Mouse (Mus musculus): ENCODE data around the gene H2-T23.
"Not testable (repeated sequence)": the region's sequence is repeated elsewhere in the genome, so short reads cannot be mapped to it uniquely, and the experiment has no call there.

H2-T23 gene

GRCm38 (mm10) chr17:36032351-36032875, at the start of gene H2-T23:
Gene H2-T23, minus strand, starts transcription at chr17:36032855.
- DNase-seq (ENCODE audit: low read depth, low spot score), result peak; percentile 49

DNA sequence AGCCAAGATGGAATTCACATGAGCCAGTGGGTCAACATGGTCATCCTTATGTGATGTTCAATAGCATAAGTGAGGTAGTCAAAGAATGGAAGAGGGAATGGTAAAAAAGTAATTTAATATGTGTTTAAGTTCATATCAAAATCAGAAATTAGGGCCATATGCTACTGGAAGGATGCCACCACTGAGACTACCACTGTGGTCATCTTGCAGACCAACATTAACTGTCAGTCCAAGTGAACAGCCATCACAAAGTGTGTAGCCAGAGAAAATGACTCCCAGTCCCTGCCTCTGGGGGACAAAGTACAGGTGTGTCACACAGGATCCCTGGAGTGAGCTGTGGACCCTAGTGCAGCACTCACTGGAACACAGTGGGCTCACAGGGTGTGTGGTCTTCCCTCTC, 49.2 kb upstream of the H2-T23 start:
- not testable (repeated sequence) for DNase-seq (ENCODE audit: low read depth, low spot score)

DNA sequence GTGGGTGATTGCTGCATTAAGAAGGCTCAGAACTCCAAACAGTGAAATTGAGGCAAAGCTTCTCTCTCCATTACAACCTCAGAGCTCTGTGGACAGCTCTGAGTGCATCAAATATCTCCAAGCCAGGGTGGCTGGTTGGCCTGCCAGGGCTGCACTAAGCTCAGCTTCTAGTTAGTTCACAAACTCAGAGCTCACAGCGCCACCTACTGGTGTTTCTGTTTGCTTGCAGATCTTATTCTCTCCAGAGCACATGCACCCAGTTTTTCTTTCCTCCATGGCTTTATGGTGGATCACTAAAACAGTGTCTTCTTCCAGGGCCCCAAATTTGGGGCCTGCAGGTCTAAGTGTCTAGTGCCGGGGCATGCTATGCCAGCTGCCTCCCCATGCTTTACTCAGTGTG, 28.2 kb upstream of the H2-T23 start:
- DNase-seq (ENCODE audit: low read depth, low spot score), result peak; percentile 88

DNA sequence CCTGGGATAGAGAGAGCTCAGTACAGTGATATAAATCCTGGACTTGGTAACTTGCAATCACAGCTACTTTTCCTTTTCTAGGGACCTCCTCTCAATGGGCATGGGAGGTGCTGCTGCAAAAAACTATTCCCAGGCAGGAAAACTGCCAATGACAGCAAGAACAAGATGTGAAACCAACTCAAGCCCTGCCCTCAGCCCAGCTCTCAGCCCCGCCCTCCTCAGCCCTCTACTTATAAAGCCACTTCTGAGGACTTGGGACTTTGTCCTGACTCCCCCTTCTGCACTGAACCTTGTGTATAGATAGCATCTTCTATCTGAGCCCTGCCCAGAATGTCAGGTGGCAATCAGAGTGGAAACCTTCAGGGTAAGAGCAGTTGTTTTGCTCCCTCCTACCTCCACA, 25.7 kb upstream of the H2-T23 start, which contains the start of gene Gm11127:
Gene Gm11127 (minus strand): TSS at position 10 of the 400 bp plus-strand sequence.
- DNase-seq (ENCODE audit: low read depth, low spot score), result not testable (repeated sequence)

GRCm38 (mm10) chr17:36057927-36058326, 25.3 kb upstream of the H2-T23 start:
- not testable (repeated sequence) for DNase-seq (ENCODE audit: low read depth, low spot score)

DNA sequence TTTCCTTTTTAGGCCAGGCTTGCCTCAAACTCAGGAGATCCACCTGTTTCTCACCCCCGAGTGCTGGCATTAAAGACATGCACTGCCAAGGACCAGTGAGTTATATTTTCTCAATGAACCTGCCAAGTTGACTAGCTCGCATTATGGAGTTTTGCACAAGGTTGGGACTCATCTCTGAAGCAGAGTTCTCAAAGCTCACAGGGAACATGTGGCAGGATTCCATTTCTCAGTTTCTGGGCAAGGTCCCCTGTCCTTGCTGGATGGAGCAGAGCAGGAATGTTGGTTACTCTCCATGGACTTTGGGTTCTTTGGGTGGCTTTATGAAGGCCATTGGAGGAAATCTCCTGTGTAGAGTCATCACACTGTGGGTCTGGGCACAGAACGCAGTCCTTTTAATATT, 10.6 kb upstream of the H2-T23 start:
- no peak for DNase-seq (ENCODE audit: low read depth, low spot score)

DNA sequence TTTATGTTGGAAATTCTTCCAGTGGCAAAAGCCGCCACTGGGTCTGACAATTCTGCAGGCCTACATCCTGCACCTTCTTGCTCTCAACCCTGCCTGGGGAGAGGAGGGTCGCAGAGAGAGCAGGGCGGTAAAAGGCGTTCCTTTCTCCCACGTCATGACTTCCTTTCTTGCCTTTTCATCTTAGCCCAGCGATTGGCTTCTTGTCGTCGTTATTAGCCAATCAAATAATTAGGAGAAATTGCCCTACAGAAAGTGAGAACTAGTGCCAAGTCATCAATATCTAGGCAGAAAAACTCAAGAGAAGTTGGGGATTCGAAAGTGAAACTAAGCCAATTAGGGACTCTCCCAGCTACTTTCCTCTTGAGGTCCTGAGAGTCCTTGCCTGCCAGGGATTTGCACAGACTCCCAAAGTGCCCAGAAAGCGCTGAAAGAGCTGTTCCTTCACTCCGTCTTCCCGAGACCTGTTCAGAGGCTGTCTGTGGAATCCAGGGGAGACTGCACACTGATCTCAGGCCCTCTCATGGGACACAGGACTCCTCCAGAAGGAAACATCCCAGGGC, 10.0 kb upstream of the H2-T23 start, which contains the start of the genes H2-T22 and Gm6034:
Gene H2-T22 (minus strand): TSS at position 138 of the 560 bp plus-strand sequence.
Gene Gm6034 (plus strand): TSS at position 352 of the 560 bp plus-strand sequence.
- DNase-seq (ENCODE audit: low read depth, low spot score), result peak; percentile 58

DNA sequence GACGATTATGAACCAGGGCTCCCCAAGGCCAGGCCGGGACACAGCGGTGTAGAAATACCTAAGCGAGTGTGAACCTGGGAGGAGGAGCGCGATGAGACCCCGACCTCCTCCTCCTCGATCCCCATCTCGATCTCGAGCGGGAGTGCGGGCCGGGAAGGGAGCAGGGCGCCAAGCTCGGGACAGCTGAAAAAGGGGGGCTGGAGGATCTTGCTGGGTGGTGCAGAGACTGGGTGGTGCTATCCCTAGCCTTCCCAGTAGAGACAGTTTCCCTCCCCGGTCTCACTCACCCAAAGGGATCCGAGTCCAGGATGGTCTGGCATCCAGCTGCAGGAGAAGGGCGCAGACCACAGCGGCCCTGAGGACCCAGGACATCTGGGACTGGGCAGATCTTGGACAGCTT, 9.4 kb upstream of the H2-T23 start:
- DNase-seq (ENCODE audit: low read depth, low spot score), result not testable (repeated sequence)

DNA sequence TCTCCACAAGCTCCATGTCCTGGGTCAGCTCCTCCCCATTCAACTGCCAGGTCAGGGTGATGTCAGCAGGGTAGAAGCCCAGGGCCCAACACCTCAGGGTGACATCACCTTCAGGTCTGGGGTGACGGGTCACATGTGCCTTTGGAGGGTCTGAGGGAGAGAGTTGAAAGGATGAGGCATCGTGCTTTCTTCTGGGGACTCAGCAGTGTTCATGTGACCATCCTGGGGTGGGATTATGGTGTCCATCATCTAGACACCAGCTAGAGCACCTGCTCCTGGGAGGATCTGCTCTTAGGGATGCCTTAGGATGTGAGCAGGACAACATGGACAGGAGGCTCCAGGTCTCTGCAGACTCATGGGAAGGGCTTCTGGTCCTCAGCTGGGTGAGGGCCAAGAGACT, 7.9 kb upstream of the H2-T23 start:
- not testable (repeated sequence) for DNase-seq (ENCODE audit: low read depth, low spot score)

GRCm38 (mm10) chr17:36036126-36036525, 3.5 kb upstream of the H2-T23 start:
- not testable (repeated sequence) for DNase-seq (ENCODE audit: low read depth, low spot score)

DNA sequence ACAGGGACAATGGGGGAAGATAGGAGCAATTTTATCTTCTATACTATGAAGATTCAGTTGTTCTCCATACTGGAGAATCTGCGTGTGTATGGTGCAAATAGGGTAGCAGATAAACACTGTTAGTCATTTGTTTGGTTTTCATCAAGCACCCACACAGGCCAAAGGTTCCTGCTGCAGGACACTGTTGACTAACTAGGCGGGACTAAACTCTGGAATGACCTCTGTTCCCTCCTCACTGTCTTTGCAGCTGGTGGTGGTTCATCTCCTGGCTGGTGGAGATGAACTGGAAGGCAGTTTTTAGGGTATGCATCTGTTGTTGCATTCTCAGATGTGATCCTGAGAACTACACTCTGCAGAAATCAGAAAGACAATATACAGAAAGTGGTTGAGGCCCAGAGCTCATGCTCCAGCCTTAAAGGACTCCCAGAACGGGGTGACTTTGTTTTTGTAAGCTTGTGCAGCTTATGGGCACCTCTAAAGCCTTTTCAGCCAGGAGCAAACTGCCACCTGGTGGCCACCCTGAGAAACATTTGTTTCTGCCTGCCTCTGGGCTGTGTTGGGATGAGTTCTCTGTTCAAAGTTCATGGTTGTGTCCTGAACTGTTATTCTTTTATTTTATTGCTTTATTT, 2.5 kb upstream of the H2-T23 start:
- DNase-seq (ENCODE audit: low read depth, low spot score), result peak; percentile 44

DNA sequence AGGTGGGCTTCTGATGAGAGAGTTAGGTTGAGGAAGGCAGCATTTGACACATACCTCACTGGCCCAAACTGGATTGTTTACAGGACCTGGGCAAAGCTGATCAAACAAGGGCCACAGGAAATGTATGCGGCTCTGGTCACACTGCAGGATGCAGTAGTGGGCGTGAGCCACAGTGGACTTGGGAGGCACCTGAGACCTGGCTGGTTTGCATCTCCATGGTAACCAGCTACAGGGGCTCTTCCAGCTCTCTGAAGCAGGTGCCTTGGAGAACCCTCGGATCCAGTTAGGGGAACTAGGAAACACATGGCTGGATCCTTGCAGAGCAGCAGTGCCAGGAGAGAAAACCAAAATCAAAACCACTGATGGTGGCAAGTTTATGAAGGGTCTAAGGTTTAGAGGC, 1.9 kb upstream of the H2-T23 start:
- DNase-seq (ENCODE audit: low read depth, low spot score), result not testable (repeated sequence)

GRCm38 (mm10) chr17:36031583-36032331, 898 bp downstream of the H2-T23 start:
- peak; percentile 38 for DNase-seq (ENCODE audit: low read depth, low spot score)

GRCm38 (mm10) chr17:36030703-36031582, 1.7 kb downstream of the H2-T23 start:
- DNase-seq (ENCODE audit: low read depth, low spot score), result not testable (repeated sequence)

DNA sequence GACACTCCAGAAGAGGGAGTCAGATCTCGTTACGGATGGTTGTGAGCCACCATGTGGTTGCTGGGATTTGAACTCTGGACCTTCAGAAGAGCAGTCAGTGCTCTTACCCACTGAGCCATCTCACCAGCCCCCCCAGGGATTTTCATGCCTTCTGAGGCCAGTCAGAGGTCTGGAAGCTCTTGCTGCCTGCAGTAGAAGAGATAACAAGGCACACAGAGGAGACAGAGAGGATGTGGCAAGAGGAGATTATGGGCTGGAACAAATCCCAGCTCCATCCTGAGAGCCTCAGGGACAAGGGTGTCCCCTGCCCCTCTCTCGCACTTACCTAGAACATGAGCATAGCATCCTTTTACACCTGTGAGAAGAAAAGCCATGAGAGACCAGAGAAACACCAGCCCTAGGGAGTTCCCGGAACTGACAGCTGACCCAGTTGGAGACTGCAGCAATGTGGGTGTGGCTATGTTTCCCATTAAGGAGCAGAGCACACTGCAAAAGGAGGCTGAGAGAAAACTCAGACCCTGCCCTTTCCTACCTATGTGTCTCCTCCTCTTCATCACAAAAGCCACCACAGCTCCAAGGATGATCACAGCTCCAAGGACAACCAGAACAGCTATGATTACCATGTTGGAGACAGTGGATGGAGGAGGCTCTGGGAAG, 2.5 kb downstream of the H2-T23 start:
- peak; percentile 51 for DNase-seq (ENCODE audit: low read depth, low spot score)

DNA sequence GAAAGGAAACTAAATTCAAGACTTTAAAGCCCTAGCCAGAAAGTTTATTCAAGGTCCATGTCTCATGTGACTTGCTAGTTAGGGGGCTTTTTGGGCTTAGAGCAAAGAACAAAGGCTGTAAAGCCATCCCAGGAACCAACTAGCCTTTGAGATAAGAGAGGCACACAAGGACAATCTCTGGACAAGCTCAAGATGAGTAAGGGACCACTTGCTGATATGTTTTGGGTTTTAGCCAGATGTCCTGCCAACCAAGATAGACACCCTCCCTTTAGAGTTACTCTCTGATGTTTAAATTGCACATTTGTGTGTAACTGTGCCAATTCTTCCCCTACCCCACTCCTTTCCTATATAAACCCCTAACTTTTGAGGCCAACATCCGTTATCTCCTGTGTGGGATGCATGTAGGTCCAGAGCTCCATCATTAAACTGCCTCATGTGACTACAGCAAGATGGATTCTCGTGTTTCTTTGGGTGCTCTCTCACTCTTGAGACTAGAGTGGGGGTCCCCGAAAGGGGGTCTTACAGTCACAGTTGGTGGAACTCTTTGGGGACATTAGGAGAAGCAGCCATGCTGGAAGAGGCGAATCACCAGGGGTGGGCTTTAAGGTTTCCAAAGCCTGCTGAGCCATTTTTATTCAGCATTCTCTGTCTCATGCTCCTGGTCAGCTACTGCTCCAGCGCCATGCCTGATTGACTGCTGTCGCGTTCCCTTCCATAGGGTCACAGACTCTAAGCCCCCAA, 3.6 kb downstream of the H2-T23 start:
- DNase-seq (ENCODE audit: low read depth, low spot score), result no peak

DNA sequence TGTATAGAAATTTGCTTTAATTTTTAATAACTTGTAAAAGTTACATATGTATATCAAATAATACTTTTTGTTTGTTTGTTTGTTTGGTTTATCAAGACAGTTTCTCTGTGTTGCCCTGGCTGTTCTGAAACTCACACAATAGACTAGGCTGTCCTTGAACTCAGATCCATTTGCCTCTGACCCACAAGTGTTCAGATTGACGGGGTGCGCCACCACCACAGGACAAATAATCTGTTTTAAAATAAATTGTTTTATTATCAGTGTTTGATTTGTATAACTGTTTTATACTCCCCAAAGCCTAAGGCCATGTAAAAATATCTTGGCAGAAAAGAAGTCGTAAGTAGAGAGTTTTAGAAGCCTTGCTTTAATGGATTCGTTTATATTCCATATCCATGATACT, 5.0 kb downstream of the H2-T23 start:
- no peak for DNase-seq (ENCODE audit: low read depth, low spot score)

DNA sequence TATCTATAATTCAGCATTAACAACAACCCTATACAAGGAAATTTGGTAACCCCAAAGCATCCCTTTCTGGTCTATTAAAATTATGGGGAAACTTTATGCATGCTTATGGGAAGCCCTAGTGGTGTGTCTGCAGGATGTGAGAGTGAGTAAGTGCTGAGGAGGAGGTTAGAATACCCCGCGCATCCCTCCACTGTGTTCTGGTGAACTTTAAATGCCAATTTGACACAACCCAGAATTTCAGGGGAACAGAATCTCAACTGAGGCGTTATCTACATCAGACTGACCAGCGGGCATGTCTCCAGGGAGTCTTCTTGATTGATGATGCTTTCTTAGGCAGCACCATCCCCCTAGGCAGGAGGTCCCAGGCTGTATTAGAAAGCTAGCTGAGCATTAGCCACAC, 6.8 kb downstream of the H2-T23 start:
- no peak for DNase-seq (ENCODE audit: low read depth, low spot score)

GRCm38 (mm10) chr17:36025197-36025596, 7.5 kb downstream of the H2-T23 start:
- no peak for DNase-seq (ENCODE audit: low read depth, low spot score)

Measured in ES-CJ7 (cell line).